Mouse (Mus musculus): Measurements from ENCODE around the gene Tssk1.

Gene Tssk1

DNA sequence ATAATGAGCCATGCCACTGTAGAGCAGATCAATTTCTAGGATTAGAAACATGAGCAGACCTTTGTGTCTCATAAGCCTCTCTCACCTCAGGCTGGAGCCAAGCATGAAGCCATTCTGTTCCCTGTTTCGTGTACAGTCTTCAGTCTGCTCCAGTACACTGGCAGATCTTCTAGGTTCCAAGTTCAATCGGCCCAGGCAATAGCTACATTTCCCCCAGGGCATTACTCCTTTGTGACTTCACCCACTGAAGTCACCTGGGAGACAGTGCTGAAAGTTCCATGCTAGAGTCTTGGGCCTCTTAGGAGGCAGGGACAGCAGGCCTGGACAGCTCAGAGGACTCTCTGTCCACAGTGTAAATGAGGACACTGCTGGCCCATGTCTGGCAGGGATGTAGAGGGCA, at the start of gene Tssk1:
TSS of gene Tssk1 (plus strand) at position 301 of the 400 bp plus-strand sequence.
- no peak for DNase-seq

GRCm38 (mm10) chr16:17848431-17848830, 45.6 kb upstream of the Tssk1 start:
- DNase-seq: no peak

- peak; percentile 74 for DNase-seq
Observed at GRCm38 (mm10) chr16:17848928-17849327, 45.1 kb upstream of the Tssk1 start.

DNA sequence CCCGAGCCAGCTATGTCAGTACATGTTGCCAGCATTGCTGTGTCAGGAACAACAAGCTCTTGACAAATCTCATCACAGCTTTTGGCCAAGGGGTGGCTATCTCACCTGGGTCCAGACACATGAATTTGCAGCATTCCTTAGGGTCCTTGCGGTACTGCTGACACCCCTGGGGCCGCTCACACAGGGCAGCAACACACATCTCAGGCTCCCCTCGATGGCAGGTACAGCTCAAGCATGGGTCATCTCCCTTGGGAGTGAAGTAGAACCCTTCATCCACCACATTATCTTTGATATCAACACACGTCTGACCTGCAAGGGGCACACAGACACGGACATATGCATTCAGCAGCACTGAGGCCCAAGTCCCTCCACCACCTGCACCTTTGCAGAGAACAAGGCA, 44.5 kb upstream of the Tssk1 start:
- DNase-seq: peak; percentile 48

GRCm38 (mm10) chr16:17851331-17851730, 42.7 kb upstream of the Tssk1 start:
- peak; percentile 62 for DNase-seq

DNA sequence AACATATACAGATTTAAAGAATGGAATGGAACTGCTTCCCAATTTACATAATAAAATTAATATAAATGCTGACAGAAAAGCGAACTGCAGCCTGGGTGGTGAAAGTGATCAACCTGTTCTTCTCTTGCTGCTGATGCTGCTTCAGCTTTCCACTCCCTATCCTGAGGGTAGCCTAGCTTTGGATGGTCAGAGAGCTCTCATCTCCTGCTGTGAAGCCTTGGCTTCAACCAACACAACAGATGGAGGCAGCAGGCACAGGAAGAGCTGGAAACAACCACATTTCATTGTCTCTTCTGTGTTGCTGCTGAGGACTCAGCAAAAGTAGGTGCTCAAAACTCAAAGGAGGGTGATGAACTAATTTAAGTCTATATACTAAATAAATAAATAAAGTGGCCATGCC, 42.2 kb upstream of the Tssk1 start:
- peak; percentile 96 for DNase-seq

- peak; percentile 33 for DNase-seq
Observed at GRCm38 (mm10) chr16:17853263-17853662, 40.8 kb upstream of the Tssk1 start.

GRCm38 (mm10) chr16:17857157-17857556, 36.9 kb upstream of the Tssk1 start:
- DNase-seq: no peak

GRCm38 (mm10) chr16:17858592-17858991, 35.4 kb upstream of the Tssk1 start:
- DNase-seq: peak; percentile 43

- no peak for DNase-seq
Observed at GRCm38 (mm10) chr16:17865293-17865692, 28.7 kb upstream of the Tssk1 start.

- DNase-seq: no peak
Observed at GRCm38 (mm10) chr16:17865770-17866169, 28.3 kb upstream of the Tssk1 start.

- DNase-seq: no peak
Observed at GRCm38 (mm10) chr16:17871248-17871647, 22.8 kb upstream of the Tssk1 start.

- no peak for DNase-seq
Observed at GRCm38 (mm10) chr16:17872995-17873394, 21.0 kb upstream of the Tssk1 start.

GRCm38 (mm10) chr16:17875174-17875573, 18.8 kb upstream of the Tssk1 start:
- DNase-seq: no peak

DNA sequence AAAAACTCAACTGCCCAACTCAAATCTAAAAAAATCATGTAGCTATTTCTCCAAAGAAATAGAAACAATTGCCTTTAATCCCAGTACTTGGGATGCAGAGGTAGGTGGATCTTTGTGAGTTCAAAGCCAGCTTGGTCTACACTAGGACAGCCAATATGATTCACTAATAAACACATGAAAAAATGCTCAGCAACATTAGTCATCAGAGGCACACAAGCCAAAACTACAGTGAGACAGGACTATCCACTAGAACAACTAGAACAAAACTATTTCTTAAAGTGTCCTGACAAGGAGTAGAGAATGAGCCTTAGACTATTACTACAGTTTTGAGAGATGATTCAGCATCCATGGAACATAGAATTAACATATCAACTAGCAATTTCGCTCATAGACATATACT, 17.9 kb upstream of the Tssk1 start:
- DNase-seq: no peak

- DNase-seq: no peak
Observed at GRCm38 (mm10) chr16:17879571-17879970, 14.5 kb upstream of the Tssk1 start.

- DNase-seq: no peak
Observed at GRCm38 (mm10) chr16:17882196-17882595, 11.8 kb upstream of the Tssk1 start.

GRCm38 (mm10) chr16:17884116-17884515, 9.9 kb upstream of the Tssk1 start:
- no peak for DNase-seq

DNA sequence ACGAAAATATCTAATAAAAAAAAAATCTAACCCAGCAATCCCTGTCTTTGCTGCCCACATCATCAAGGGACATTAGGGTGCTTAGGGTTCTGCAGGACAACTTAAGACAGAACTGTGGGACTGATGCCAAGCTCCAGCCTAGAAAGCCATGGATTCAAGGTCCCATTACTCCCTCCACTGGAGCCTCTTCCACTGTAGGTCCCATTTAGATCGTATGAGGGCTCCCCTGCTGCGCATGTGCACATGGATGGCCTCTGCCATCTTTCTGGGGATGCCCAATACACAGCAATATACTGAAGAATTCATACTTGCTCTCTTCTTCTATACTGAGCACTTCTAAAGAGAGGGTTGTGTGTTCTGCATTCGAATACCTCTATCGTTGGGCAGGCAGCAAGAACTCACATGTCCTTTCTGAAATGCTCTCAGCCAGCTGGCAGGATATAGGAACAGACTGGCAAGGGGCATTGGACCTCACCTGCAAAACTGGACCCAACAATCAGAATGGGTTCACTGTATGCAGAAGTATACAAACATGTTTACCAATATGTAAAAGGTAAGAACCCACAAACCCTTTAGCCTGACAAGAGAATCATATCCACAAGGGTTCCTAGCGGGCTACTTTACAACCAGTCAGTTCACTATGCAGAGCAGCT, 4.2 kb upstream of the Tssk1 start:
- DNase-seq: peak; percentile 60

DNA sequence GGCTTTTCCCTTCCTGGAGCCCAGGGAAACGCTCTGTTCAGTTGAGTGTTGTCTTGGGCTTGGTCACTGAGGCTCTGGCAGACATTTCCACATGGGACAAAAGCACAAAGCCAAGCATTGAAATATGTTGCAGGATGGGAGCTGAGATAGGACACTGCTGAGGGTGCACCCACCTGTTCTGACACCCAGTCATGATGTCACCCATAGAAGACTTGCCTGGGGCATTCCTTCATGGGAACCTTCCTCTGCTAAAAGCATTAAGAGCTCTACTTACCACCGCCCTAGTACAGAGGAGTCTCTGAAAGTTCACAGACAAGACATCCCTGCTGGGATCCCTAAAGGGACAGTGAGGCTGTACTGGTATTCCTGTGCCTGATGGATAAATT, 3.7 kb upstream of the Tssk1 start:
- DNase-seq: peak; percentile 54

DNA sequence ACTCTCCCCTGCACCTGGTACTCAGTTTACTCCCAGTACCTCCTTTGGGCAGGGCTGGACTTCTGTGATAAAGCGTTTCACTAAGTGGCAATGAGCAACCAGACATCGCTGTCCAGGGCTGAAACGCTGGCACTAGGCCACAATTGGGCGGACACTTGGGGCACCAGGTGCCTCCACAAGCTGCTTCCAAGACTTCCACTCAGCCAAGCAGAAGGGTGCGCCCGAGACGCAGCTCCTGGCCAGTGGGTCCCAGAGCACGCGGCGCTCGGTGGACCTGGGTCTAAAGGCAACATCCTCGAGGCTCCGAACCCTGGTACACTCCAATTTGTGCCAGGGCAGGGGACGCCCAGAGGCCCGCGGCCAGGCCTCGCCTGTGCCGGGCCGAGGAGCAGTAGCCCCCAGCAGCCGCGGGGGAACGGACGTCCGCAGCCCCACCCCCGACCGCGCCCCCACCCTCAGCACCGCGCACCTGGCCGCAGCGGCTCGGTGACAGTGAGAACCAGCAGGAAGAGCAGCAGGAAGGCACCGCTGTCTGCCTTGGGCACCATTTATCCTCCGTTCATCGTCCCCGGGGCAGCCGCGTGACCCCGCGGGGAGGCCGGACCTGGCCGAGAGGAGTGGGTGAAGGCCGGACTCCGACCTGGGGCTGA, 3.0 kb upstream of the Tssk1 start:
- peak; percentile 95 for DNase-seq

- DNase-seq: peak; percentile 99
Observed at GRCm38 (mm10) chr16:17891567-17891959, 2.5 kb upstream of the Tssk1 start, which contains the start of gene Gm20518. TSS of gene Gm20518 (minus strand) at chr16:17891671.

DNA sequence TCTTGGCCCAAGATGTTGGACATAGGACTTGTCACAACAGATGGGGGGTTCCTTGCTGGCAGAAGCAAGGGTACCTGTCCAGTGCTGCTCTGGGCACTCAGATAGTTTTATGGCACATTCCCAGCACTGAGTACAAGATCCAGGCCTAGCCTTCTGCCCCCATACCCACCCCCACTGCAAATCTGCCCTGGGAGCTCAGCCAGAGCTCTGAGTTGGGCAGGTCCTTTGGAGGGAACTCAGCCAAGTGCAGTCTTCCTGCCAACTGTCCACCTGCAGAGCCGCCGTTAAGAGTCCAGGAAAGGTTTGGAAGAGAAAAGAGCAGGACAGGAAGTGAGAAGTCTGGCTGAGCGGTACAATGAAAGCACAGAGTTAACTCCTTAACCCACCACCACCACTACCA, 1.4 kb upstream of the Tssk1 start:
- DNase-seq: peak; percentile 92

DNA sequence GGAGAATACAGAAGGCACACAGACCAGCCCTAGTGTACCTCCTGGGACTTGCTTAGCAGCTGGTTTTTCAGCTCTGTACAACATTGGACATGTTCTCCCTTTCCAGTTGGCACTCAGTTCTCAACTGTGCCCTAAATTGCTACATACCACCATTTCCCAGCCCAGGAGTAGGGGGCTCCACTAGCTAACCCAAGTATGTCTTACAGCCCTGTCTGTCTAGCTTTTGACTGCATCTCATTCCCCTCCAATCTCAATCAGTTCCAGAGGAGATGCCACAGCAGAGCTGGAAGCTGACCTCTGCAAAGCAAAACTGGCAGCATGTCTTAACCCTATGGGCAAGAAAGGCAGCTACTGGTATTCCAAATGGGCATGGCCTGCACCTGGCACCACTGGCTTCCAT, 2.1 kb downstream of the Tssk1 start:
- DNase-seq: no peak

DNA sequence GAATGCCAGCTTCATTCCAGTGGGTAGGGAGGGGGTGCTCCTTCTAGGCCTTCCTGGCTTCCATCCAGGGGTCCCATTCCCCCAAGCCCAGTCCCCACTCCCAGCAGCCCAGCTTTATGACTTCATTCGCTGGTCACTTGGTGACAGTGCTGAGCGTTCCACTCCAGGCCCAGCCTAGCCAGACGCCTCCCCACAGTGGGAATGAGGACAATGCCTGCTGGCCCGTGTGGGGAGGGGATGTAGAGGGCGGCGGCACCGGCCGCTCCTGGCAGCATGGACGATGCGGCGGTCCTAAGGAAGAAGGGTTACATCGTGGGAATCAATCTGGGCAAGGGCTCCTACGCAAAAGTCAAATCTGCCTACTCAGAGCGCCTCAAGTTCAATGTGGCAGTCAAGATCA, 4.4 kb downstream of the Tssk1 start, which contains the start of the genes Dgcr2 and Tssk2:
TSS of gene Dgcr2 (minus strand) at position 101 of the 400 bp plus-strand sequence.
TSS of gene Tssk2 (plus strand) at position 176 of the 400 bp plus-strand sequence.
- DNase-seq: no peak
